Mouse (Mus musculus) liver, adult (tissue): Measurements from ENCODE around the gene Med12l.

ENCODE experiments used
- GATA4 ChIP-seq: IDR thresholded peaks from 2 replicates; pipeline ENCODE4 v1.6.1; 2014; ENCODE audit warnings: mild to moderate bottlenecking, low read length; ENCODE audit not compliant: insufficient replicate concordance

The Med12l gene

GRCm38 (mm10) chr3:59062141-59062540 lies 56.5 kb downstream of the Med12l start:
- TF ChIP-seq GATA4, result no peak

GRCm38 (mm10) chr3:59063431-59063830 lies 57.8 kb downstream of the Med12l start:
- no peak for TF ChIP-seq GATA4

- no peak for TF ChIP-seq GATA4
Measured at GRCm38 (mm10) chr3:59065937-59066336, 60.3 kb downstream of the Med12l start.

GRCm38 (mm10) chr3:59066558-59067294 lies 61.1 kb downstream of the Med12l start:
- no peak for TF ChIP-seq GATA4

GRCm38 (mm10) chr3:59077278-59077677 lies 71.7 kb downstream of the Med12l start:
- TF ChIP-seq GATA4, result no peak

GRCm38 (mm10) chr3:59078585-59078984 lies 73.0 kb downstream of the Med12l start:
- no peak for TF ChIP-seq GATA4

GRCm38 (mm10) chr3:59079327-59079726 lies 73.7 kb downstream of the Med12l start:
- TF ChIP-seq GATA4, result no peak

- TF ChIP-seq GATA4, result no peak
Measured at GRCm38 (mm10) chr3:59080293-59080916, 74.8 kb downstream of the Med12l start.

GRCm38 (mm10) chr3:59080919-59081318 lies 75.3 kb downstream of the Med12l start:
- TF ChIP-seq GATA4, result no peak

- TF ChIP-seq GATA4, result no peak
Measured at GRCm38 (mm10) chr3:59092702-59093101, 87.1 kb downstream of the Med12l start.

- no peak for TF ChIP-seq GATA4
Measured at GRCm38 (mm10) chr3:59097421-59097820, 91.8 kb downstream of the Med12l start.

GRCm38 (mm10) chr3:59098540-59098939 lies 92.9 kb downstream of the Med12l start:
- no peak for TF ChIP-seq GATA4

GRCm38 (mm10) chr3:59101218-59101986 lies 95.8 kb downstream of the Med12l start, which contains the start of gene Gpr171:
Gpr171 (minus strand) TSS chr3:59101821.
- no peak for TF ChIP-seq GATA4

GRCm38 (mm10) chr3:59102146-59102545 lies 96.5 kb downstream of the Med12l start:
- TF ChIP-seq GATA4, result no peak

GRCm38 (mm10) chr3:59104462-59104861 lies 98.8 kb downstream of the Med12l start:
- TF ChIP-seq GATA4, result no peak

- TF ChIP-seq GATA4, result no peak
Measured at GRCm38 (mm10) chr3:59107439-59107838, 101.8 kb downstream of the Med12l start.

GRCm38 (mm10) chr3:59111944-59112343 lies 106.3 kb downstream of the Med12l start:
- no peak for TF ChIP-seq GATA4
